Mouse (Mus musculus) frontal cortex, postnatal 14 days (tissue): ENCODE measurements at regions not wholly inside any gene's neighbourhood (a gene's known extent, or its start where the extent isn't known, plus 50 kb on each side); places are given as distances from the start of the nearest gene placed in this dataset.

Source experiments
- DNase-seq, 2 experiments: peaks; one replicate each; pipeline ENCODE4 v3.0.0; 2022; ENCODE audit warnings: low spot score in 2 of 2

GRCm38 (mm10) chr14:40758441-40758840 lies 134.6 kb downstream of the Sh2d4b start:
- no peak for DNase-seq

GRCm38 (mm10) chr14:40740541-40740940 lies 152.5 kb downstream of the Sh2d4b start:
- DNase-seq = no peak

GRCm38 (mm10) chr14:40731861-40732260 lies 161.2 kb downstream of the Sh2d4b start:
- DNase-seq = peak in 1 of 2 experiments; percentile 22

- no peak for DNase-seq
These were observed 184.0 kb downstream of the Sh2d4b start for GRCm38 (mm10) chr14:40708981-40709531.

GRCm38 (mm10) chr14:40707419-40707818 lies 185.6 kb downstream of the Sh2d4b start:
- DNase-seq = no peak

- no peak for DNase-seq
These were observed 189.6 kb downstream of the Sh2d4b start for GRCm38 (mm10) chr14:40703451-40703850.

- DNase-seq = no peak
These were observed 211.4 kb downstream of the Sh2d4b start for GRCm38 (mm10) chr14:40681711-40682110.

- DNase-seq = no peak
These were observed 239.5 kb downstream of the Sh2d4b start for GRCm38 (mm10) chr14:40653558-40653957.
